Mouse (Mus musculus): Measurements from ENCODE around the gene Asb8.

- no peak for TF ChIP-seq CTCF (IDR thresholded peaks at IDR 0.05)
- no peak for TF ChIP-seq EP300 (IDR thresholded peaks at IDR 0.05)
Observed at GRCm38 (mm10) chr15:98108297-98109152, 56.9 kb downstream of the Asb8 start.
